Mouse (Mus musculus) A20 (cell line): Measurements from ENCODE around the gene Frmd8.

ENCODE experiments used
- DNase-seq: peaks from one replicate; pipeline ENCODE4 v3.0.0-alpha.2; 2011; ENCODE audit warnings: low read depth, low spot score

Gene Frmd8

GRCm38 (mm10) chr19:5849843-5850527, 25.1 kb downstream of the Frmd8 start:
- DNase-seq = peak; percentile 95

- peak; percentile 94 for DNase-seq
These were observed 26.0 kb downstream of the Frmd8 start for GRCm38 (mm10) chr19:5848826-5849672.

GRCm38 (mm10) chr19:5848032-5848825, 26.8 kb downstream of the Frmd8 start:
- peak; percentile 80 for DNase-seq

- DNase-seq = peak; percentile 68
These were observed 27.7 kb downstream of the Frmd8 start for GRCm38 (mm10) chr19:5847306-5847796.

- peak; percentile 88 for DNase-seq
These were observed 28.3 kb downstream of the Frmd8 start for GRCm38 (mm10) chr19:5846557-5847305.

GRCm38 (mm10) chr19:5846154-5846553, 28.9 kb downstream of the Frmd8 start:
- DNase-seq = no peak

- peak; percentile 98 for DNase-seq
These were observed 29.5 kb downstream of the Frmd8 start for GRCm38 (mm10) chr19:5845319-5846135.

- no peak for DNase-seq
These were observed 30.2 kb downstream of the Frmd8 start for GRCm38 (mm10) chr19:5844831-5845318.

GRCm38 (mm10) chr19:5843781-5844691, 31.0 kb downstream of the Frmd8 start:
- peak; percentile 68 for DNase-seq

GRCm38 (mm10) chr19:5842785-5843730, 32.0 kb downstream of the Frmd8 start:
- DNase-seq = peak; percentile 82

- peak; percentile 84 for DNase-seq
These were observed 32.9 kb downstream of the Frmd8 start for GRCm38 (mm10) chr19:5841999-5842784.

- DNase-seq = peak; percentile 44
These were observed 33.6 kb downstream of the Frmd8 start for GRCm38 (mm10) chr19:5841389-5841946.

- DNase-seq = no peak
These were observed 34.1 kb downstream of the Frmd8 start for GRCm38 (mm10) chr19:5840890-5841388.

GRCm38 (mm10) chr19:5840086-5840889, 34.8 kb downstream of the Frmd8 start:
- DNase-seq = no peak

- DNase-seq = no peak
These were observed 35.6 kb downstream of the Frmd8 start for GRCm38 (mm10) chr19:5839317-5840085.
